Mouse (Mus musculus): ENCODE data around the gene Nbea.

The Nbea gene

GRCm38 (mm10) chr3:55598681-55599080 lies 584.8 kb downstream of the Nbea start:
- no peak for DNase-seq (ENCODE audit: low spot score in 2 of 2)

DNA sequence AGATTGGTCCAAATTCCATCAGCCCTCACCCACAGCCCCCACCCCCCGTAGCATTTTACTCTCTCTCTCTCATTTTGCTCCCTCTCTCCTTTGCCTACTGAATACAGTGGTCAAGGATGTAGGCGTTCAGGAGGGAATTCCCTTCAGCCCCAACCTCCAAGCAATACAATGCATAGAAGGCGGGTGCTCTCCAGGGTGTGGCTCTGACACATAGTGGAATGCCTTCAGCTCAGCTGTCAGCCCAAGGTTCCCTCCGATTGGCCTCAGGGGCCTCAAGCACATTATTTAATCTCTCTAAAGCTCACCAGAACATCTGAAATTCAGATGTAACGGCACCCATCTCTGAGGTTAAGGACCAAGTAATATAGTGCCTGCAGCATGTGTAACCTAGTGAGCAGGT lies 590.2 kb downstream of the Nbea start:
- DNase-seq (ENCODE audit: low spot score in 2 of 2), result no peak

DNA sequence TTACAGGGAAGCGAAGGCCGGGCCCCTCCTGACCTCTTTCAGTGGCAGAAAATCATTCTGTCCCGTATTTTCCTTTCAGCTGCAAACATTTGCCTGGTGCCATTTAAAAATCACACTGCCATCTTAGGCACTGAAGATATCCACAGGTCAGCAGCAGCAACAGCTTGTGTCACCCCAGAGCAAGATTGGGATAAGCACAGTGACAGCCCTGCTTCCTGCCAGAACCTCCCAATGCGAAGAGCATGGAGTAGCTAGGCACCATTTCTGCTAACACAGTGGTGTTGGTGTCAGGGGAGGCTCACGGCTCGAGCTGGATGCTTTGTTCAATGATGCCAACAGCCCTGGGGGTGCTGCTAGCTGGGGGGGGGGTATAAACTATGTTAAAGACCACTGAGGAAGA lies 592.8 kb downstream of the Nbea start:
- no peak for DNase-seq (ENCODE audit: low spot score in 2 of 2)

- no peak for DNase-seq (ENCODE audit: low spot score in 2 of 2)
Measured at GRCm38 (mm10) chr3:55590291-55590690, 593.2 kb downstream of the Nbea start.

DNA sequence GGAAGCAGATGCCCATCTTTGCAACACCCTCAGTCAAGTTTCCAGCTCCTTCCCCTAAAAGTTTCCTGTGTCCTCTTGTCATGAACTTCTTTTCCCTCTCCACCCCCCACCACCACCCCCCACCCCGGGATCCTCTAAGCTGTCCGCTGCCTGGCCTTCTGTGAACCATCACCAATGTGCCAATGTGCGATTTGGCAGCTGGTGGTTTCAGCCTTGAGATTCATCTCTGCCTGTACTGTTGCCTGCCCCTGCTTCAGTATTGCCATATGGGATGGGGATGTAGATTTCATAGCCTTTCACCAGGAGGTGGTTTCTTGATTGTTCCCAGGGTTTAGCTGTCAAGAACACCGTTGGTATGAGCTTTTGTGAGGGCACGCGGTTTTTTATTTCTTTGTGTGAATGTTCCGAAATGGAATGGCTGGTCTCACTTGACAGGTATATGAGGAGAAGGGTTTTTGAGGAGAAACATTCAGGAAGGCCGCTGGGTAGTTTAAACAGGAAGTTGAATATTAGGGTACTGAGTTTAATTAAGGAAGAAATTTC lies 594.0 kb downstream of the Nbea start:
- DNase-seq (ENCODE audit: low spot score in 2 of 2), result no peak

DNA sequence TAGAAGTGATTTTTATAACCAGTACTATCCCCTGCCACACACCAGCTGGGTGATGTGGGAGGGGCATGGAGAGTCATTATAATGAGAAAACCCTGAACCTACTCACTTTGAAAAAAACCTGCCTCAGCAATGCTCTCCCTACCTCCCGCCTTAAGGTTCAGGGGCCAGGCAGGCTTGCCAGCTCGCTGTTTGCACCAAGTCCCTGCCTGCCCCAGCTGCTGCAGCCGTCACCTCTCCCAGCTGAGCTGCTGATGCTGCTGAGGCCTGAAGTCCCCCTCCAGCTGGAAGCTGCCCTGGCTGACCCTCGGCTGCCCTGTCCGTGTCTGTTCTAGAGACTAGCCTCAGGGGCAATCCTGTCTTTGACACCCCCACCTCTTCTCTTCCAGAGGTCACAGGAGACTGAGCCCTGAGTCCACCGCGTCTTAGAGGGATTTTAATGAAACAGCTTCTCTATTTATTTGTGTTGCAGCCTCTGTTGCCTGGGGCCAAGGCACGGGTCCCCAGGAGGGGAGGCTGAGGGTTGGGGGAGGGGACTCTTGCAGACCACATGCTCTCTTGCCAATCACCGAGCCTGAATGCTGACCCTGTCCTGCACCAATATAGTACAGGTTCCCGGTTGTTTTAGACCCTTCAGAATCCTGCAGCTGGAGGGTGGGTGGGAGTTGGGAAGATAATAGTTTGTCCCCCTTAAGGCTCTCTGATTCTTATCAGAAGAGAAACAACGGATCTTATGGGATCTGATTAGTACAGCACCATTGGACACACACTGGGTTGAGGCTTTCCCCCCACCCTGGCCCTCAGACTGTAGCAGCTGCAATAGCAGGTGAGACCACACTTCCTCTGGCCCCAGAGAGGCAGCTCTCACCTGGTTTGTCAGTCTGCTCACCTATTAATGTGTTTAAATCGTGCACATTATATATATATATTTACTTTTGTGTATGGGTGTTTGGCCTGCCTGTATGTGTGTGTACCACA lies 595.2 kb downstream of the Nbea start:
- DNase-seq (ENCODE audit: low spot score in 2 of 2), result no peak

- no peak for DNase-seq (ENCODE audit: low spot score in 2 of 2)
Measured at GRCm38 (mm10) chr3:55587434-55587971, 596.0 kb downstream of the Nbea start.

Data from frontal cortex, postnatal 36 days (tissue).